Mouse (Mus musculus) embryo, embryonic 11 days (tissue): ENCODE data around the gene Btbd10.

ENCODE experiments used
- DNase-seq: peaks from one replicate; pipeline ENCODE4 v3.0.0-alpha.2; 2015

Btbd10 gene

DNA sequence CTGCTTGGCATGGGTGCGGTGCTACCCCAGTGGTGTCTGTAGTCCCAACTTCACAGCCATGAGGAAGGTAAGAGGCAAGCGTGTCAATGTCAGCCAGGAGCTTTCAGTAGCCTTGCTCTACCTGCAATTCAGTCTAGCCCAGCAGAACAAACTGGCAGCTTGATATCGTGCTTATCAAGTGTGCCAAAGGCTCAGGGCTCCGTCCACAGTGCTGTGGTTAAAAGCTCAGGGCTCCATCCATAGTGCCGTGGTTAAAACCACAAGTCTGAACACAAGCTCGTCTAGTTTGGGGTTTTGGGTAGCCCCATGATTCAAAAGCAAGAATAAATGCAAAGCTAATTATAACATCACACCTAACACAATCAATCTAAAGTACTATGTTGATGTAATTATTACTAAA lies 74.6 kb downstream of the Btbd10 start:
- no peak for DNase-seq

GRCm38 (mm10) chr7:113292193-113292592 lies 77.0 kb downstream of the Btbd10 start:
- DNase-seq, result no peak

- DNase-seq, result no peak
These were observed 77.5 kb downstream of the Btbd10 start for GRCm38 (mm10) chr7:113291741-113292140.

GRCm38 (mm10) chr7:113289211-113289610 lies 80.0 kb downstream of the Btbd10 start:
- DNase-seq, result no peak

GRCm38 (mm10) chr7:113285405-113285804 lies 83.8 kb downstream of the Btbd10 start:
- DNase-seq, result no peak

DNA sequence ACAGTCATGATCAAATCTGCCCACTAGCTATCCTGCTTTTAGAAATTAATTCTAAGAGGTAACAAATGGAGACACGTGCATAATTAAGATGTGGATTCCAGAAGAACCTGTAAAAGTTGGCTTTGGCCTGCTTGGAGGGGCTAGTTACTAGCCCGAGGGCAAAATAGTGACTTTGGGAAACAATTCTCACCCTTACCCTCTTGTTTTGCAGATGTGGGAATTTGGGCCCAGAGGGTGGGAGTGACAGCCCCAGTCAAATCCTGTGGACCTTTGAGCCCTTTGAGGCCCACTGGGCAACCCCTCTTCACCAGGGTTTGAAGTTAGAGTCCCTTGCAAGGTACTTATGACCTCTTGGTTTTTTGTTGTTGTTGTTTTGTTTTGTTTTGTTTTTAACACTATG lies 89.9 kb downstream of the Btbd10 start:
- DNase-seq, result no peak

DNA sequence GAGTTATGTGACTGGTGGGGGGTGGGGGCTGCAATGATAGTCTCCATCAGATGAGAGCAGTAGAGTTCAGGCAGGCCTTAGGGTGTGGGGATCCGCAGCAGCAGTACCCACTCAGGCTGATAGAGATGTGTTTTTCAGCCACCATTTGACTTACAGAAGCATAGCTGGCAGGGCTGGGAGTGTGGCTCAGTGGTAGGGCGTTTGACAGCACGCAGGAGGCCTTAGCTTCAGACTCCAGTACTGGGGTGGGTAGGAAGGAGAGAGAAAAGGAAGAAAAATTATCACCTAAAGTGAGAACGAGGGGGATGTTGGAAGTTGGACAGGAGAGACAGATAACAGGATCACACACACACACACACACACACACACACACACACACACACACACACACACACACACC lies 90.7 kb downstream of the Btbd10 start:
- DNase-seq, result no peak

DNA sequence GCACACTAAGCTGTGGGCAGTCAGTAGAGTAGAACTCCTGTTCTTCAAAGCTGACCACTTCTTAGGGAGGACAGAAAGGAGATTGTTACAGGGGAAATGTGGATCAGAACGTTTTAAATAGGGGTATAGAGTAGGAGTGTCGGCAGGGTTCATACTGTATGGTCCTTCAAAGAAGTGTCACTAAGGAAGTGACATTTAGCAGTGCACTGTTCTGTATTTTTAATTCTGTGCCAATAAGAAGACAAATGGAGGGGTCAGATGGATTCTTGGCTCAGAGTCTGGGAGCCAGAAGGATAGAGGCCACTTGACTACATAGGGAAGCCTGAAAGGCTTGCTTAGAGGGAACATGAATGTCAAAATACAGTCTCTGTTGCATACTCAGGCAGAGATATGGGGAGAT lies 91.9 kb downstream of the Btbd10 start:
- no peak for DNase-seq

- no peak for DNase-seq
These were observed 96.7 kb downstream of the Btbd10 start for GRCm38 (mm10) chr7:113272338-113272997.

DNA sequence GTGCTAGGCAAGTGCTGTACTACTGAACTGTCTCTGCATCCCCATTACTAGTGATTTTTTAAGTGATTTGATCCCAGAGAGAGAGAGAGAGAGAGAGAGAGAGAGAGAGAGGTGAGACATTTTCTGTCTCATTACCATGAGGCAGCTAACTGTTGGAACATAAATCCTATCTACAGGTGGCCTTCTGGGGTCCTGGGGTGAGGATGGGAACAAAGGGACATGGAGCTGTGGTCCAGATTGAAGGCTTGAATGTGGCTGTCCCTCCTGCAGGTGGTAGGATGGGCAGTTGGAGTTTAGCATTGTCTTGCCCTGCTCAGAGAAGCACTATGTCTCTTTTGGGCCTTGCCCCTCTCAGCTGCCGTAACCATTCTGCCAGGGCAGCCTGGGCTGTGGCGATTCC lies 98.2 kb downstream of the Btbd10 start:
- no peak for DNase-seq

- no peak for DNase-seq
These were observed 98.6 kb downstream of the Btbd10 start for GRCm38 (mm10) chr7:113270551-113270950.

DNA sequence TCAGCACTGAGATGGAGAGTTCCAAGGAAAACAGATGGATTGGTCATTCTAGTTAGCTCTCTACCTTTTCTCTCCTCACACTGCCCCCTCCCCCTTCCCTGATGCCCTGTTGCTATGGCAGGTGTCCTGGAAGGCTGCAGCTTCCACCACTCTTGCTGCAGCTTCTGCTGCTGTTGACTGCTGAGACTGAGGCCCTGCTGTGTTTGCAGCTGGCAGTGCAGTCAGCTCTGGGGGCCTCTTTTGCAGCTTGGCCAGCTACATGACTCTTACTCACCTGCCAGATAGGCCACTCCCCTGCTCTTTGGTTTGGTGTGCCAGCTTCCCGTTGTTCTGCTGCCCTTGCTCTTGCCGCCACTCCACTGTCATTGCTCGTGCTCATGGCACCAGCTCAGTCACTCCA lies 99.3 kb downstream of the Btbd10 start:
- DNase-seq, result no peak

DNA sequence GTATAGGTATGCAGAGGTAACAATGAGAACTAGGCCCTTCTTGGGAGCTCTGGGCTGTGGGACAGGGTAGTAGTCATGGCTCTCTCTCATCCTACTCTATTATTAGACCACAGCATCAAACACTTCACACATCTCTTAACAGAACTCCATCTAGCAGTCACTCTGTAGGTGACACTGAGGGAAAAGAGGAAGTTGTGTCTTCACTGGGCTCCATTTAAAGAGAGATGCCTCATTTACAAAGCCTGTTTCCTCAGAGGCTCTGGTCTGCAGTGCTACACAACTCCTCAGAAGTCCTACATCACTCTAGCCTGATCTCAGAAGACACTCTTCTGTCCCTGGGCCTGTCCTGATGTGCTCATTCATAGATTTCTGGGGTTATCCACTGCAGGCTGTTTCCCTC lies 100.1 kb downstream of the Btbd10 start:
- no peak for DNase-seq

GRCm38 (mm10) chr7:113268287-113268686 lies 100.9 kb downstream of the Btbd10 start:
- DNase-seq, result peak; percentile 69
